Mouse (Mus musculus) liver, adult 2 months (tissue): ENCODE data around the gene Gm49395. TPM values are rescaled to one million over a fixed set of nuclear protein-coding genes. Genes with fewer than 3 reads are reported as not detected.
A peak's percentile ranks its signal among the peaks of the same experiment; 100 is the strongest.

ENCODE experiments used
- DNase-seq: peaks from one replicate; pipeline ENCODE4 v3.0.0-alpha.2; 2011; ENCODE audit warnings: low read depth, low spot score; ENCODE audit errors: extremely low read depth
- H3K27ac ChIP-seq: fragments of 200-500 bp; replicated peaks from 2 replicates; pipeline ENCODE4 v1.5.1; 2012; ENCODE audit warnings: low read depth, mild to moderate bottlenecking, control low read depth, inconsistent platforms, low read length; ENCODE audit not compliant: insufficient read depth
- H3K27me3 ChIP-seq: fragments of 200-500 bp; 2 replicates; pipeline ENCODE4 v1.6.1; 2012; ENCODE audit warnings: mild to moderate bottlenecking, moderate library complexity, low read length, inconsistent platforms; ENCODE audit not compliant: control insufficient read depth, insufficient read depth
- H3K36me3 ChIP-seq: fragments of 200-500 bp; 2 replicates; pipeline ENCODE4 v1.6.1; 2012; ENCODE audit warnings: low read length, inconsistent platforms; ENCODE audit not compliant: control insufficient read depth, insufficient read depth
- H3K4me1 ChIP-seq: fragments of 200-500 bp; 2 replicates; pipeline ENCODE4 v1.6.1; 2011; ENCODE audit warnings: low read length; ENCODE audit not compliant: control insufficient read depth, insufficient read depth
- H3K4me3 ChIP-seq: fragments of 200-500 bp; 2 replicates; pipeline ENCODE4 v1.5.1; 2011; ENCODE audit warnings: low read depth, mild to moderate bottlenecking, control low read depth, low read length, moderate library complexity; ENCODE audit not compliant: insufficient read depth
- H3K79me2 ChIP-seq: fragments of 200-500 bp; 2 replicates; pipeline ENCODE4 v1.6.1; 2012; ENCODE audit warnings: inconsistent platforms, mild to moderate bottlenecking, low read length, moderate library complexity; ENCODE audit not compliant: control insufficient read depth, insufficient read depth
- H3K9ac ChIP-seq: fragments of 200-500 bp; 2 replicates; pipeline ENCODE4 v1.6.1; 2012; ENCODE audit warnings: low read depth, mild to moderate bottlenecking, control low read depth, inconsistent platforms, low read length
- CTCF ChIP-seq: fragments of 200-500 bp; IDR thresholded peaks from 2 replicates; pipeline ENCODE4 v1.5.1; 2011; ENCODE audit warnings: low read depth, low read length, control low read depth
- POLR2A ChIP-seq: fragments of 200-500 bp; IDR thresholded peaks from 2 replicates; pipeline ENCODE4 v1.6.1; 2011; ENCODE audit warnings: low read length, control low read depth; ENCODE audit not compliant: insufficient read depth; ENCODE audit errors: extremely low read depth
- WGBS: fragments of 180-500 bp; shearing (Covaris S2); methylation state at CpG from one replicate; pipeline ENCODE4 v1.1.7; 2018; 5-methylcytosine and 5-hydroxymethylcytosine counted together
- polyA plus RNA-seq: library from polyadenylated mRNA; depleted of rRNA; stranded (reverse); fragments of >200 nt; gene quantifications from 2 replicates; pipeline ENCODE4 v1.2.3, GENCODE M21; 2012
- total RNA-seq: library from RNA; depleted of rRNA; stranded (reverse); fragments of >200 nt; gene quantifications from 2 replicates; pipeline ENCODE4 v1.2.3, GENCODE M21; 2014

Gene Gm49395
- total and polyA plus RNA-seq, 2 experiments = 1.6 TPM

DNA sequence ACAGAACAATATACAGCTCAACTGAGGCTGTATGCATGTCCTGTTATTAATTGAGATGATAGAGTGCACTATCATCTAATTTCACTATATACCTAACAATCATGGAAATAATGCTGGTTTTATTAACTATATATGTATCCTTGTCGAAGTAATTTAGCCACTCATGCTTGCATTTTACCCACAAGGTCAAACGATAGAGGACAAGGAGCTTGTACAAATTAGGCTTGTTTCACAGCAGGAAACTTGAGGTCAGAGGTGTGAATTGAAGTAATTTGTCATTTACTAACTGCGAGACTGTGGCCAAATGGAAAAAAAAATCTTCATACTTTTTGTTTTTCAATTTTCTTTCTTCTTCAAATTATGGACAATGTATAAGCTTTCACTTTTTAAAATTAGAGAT lies 3.5 kb downstream of the Gm49395 start:
- Histone ChIP-seq H3K36me3 (peaks cover 1% of the 10 kb centered on the region; the same call in 1 of the 2 replicates), H3K27me3 (no peaks in the 10 kb centered on the region), H3K79me2 (peaks cover 13% of the 10 kb centered on the region; the same call in 1 of the 2 replicates), H3K27ac (no peak overlapping the region), H3K9ac (no peak overlapping the region), H3K4me3 (no peak overlapping the region), H3K4me1 (peaks cover 14% of the 10 kb centered on the region)
- no peak for TF ChIP-seq CTCF
- no peak for TF ChIP-seq POLR2A
- DNase-seq = no peak
- WGBS = 70% methylated on average over 3 of the region's 3 CpGs

DNA sequence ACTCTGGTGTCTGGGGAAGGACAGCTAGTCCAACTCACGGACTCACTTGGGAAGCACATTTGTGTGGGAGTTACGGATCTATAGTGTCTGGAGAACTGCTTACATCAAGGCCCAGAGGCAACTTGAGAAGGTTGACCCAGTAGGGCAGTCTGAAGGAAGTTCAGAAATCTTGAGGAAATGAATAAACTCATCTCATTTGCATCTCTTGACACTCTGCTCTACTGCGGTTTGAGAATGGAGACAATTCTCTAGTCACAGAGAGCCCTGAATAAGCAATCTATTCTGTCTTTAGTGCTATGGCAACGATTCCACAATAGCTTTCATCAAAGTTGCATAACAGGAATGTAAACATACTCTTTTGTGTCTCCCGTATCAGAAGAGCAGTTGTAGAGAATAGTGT lies 4.8 kb downstream of the Gm49395 start:
- peaks cover 14% of the 10 kb centered on the region for H3K4me1 ChIP-seq
- no peak overlapping the region for H3K9ac ChIP-seq
- WGBS = 35% methylated on average over 5 of the region's 5 CpGs
- H3K4me3 ChIP-seq = no peak overlapping the region
- no peak for TF ChIP-seq CTCF
- no peak for TF ChIP-seq POLR2A
- H3K27ac ChIP-seq = 0 out of 2 replicates have a peak overlapping the region, but pooled peaks have one; percentile 30
- H3K36me3 ChIP-seq = peaks cover 1% of the 10 kb centered on the region; the same call in 1 of the 2 replicates
- peaks cover 15% of the 10 kb centered on the region; the same call in 1 of the 2 replicates for H3K79me2 ChIP-seq
- DNase-seq = no peak
- H3K27me3 ChIP-seq = no peaks in the 10 kb centered on the region

DNA sequence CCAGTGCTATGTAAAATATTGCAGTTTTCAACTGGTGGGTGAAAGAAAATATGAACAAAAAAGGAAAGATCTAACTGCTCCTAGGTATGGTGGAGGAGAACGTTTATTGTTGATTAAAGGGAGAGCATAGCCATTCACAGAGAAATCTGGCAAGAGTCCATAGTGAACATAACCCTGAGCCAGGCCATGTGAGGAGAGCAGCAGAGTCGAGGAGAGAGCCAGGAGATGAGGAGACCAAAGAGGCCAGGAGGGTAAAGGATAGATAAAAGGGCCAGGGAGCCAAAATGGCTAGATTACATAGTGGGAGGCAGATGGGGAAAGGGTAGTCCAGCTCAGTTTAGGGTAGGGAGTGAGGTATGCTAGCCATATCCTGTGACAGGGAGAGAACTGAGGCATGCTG lies 5.5 kb downstream of the Gm49395 start:
- Histone ChIP-seq H3K79me2 (peaks cover 15% of the 10 kb centered on the region; the same call in 1 of the 2 replicates), H3K4me1 (peaks cover 18% of the 10 kb centered on the region), H3K36me3 (peaks cover 1% of the 10 kb centered on the region; the same call in 1 of the 2 replicates), H3K9ac (no peak overlapping the region), H3K27me3 (no peaks in the 10 kb centered on the region), H3K27ac (no peak overlapping the region), H3K4me3 (no peak overlapping the region)
- peak; percentile 81 for DNase-seq
- WGBS = 6% methylated on average over 2 of the region's 2 CpGs
- no peak for TF ChIP-seq POLR2A
- TF ChIP-seq CTCF = no peak

DNA sequence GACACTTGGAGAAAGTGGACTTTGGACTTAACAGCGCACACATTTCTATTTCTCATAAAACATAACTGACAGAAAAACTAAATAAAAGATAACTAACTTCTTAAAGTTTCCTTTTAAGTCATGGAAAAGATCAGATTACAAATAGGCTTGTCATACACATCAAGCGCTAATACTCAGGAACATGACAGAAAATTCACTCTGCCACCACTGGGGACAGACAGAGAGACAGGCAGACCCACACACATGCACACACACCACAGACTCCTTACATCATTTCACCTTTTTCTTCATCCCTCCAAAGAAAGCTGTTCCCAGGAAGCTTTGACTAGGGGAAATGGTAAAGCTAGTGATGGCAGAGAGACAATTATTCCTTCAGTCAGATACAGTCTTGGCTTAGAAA lies 6.3 kb downstream of the Gm49395 start:
- DNase-seq = no peak
- TF ChIP-seq POLR2A = no peak
- TF ChIP-seq CTCF = no peak; the same call in 1 of the 2 replicates
- H3K27ac ChIP-seq = no peak overlapping the region
- H3K4me3 ChIP-seq = no peak overlapping the region
- H3K36me3 ChIP-seq = peaks cover 1% of the 10 kb centered on the region; the same call in 1 of the 2 replicates
- 84% methylated on average over 2 of the region's 2 CpGs for WGBS
- H3K79me2 ChIP-seq = peaks cover 15% of the 10 kb centered on the region; the same call in 1 of the 2 replicates
- no peak overlapping the region for H3K9ac ChIP-seq
- no peaks in the 10 kb centered on the region for H3K27me3 ChIP-seq
- peaks cover 19% of the 10 kb centered on the region for H3K4me1 ChIP-seq

DNA sequence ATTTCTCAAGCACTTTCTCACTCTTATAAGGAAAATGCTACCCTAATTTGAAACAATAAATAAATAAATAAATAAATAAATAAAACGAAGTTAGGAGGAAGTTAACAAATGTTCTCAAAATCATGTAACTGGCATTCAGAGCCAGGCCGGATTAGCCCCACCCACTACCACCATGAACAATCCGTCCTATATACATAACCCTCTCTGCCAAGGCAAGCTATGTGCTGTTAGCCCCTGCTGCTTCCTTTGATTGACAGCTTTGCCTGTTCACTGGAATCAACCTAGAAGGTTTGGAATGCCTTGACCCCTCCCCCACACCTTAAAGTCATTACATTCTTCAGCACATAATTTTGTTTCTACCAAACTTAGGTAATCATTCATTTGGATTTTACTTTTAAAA lies 10.2 kb downstream of the Gm49395 start:
- no peak for DNase-seq
- Histone ChIP-seq H3K27ac (no peak overlapping the region), H3K79me2 (peaks cover 19% of the 10 kb centered on the region; the same call in 1 of the 2 replicates), H3K27me3 (no peaks in the 10 kb centered on the region), H3K36me3 (peaks cover 7% of the 10 kb centered on the region; the same call in 1 of the 2 replicates), H3K9ac (no peak overlapping the region), H3K4me3 (no peak overlapping the region), H3K4me1 (peaks cover 22% of the 10 kb centered on the region)
- WGBS = 50% methylated on average over 3 of the region's 3 CpGs
- TF ChIP-seq POLR2A (no peak), CTCF (no peak)

DNA sequence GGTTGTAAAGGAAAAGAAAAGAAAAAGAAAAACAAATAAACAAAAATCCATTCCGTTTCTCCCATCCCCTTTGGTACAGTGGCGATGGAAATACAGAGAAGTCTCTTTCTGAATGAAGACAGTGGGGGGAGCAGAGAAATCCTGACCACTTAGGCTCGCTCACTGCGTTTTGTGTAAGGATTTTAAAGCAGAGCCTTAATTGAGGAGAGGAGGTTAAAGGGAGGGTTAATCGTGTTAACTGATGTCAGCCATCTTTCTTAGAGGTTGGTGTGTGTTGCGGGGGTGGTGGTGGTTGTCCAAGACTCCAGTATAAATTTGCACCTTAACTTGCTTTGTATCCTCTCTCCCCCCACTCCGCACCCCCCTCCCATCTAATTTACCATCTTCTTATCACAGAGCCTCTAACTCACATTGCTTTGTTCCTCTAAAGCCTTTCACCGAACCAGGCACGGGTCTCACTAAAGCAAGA lies 10.7 kb downstream of the Gm49395 start:
- H3K4me3 ChIP-seq = no peak overlapping the region; the same call in 1 of the 2 replicates
- H3K36me3 ChIP-seq = peaks cover 7% of the 10 kb centered on the region; the same call in 1 of the 2 replicates
- H3K27ac ChIP-seq = peak overlapping the region; percentile 85
- no peaks in the 10 kb centered on the region for H3K27me3 ChIP-seq
- peaks cover 22% of the 10 kb centered on the region for H3K4me1 ChIP-seq
- peaks cover 19% of the 10 kb centered on the region; the same call in 1 of the 2 replicates for H3K79me2 ChIP-seq
- no peak for DNase-seq
- H3K9ac ChIP-seq = peak overlapping the region; percentile 50
- 47% methylated on average over 9 of the region's 9 CpGs for WGBS
- no peak for TF ChIP-seq POLR2A
- TF ChIP-seq CTCF = no peak
